Mouse (Mus musculus) MEL (cell line): ENCODE data around the gene Gadd45gip1. TPM values are rescaled to one million over a fixed set of nuclear protein-coding genes. Genes with fewer than 3 reads are reported as not detected.

ENCODE experiments used
- DNase-seq: peaks from one replicate; pipeline ENCODE4 v3.0.0; 2011; ENCODE audit warnings: low read depth, low spot score
- H3K27ac ChIP-seq: 2 replicates; pipeline ENCODE4 v1.5.1; 2012; ENCODE audit warnings: low read depth, mild to moderate bottlenecking, control low read depth, low read length, moderate library complexity; ENCODE audit not compliant: control insufficient read depth
- H3K27me3 ChIP-seq, 2 experiments: fragments of 150-350 bp in 1 of 2; sonication (generic) in 1 of 2; 2 replicates each; pipeline ENCODE4 v1.6.1; 2012; ENCODE audit warnings: low read length in 2 of 2, mild to moderate bottlenecking in 2 of 2, improper control_type of control experiment in 1 of 2, moderate library complexity in 1 of 2; ENCODE audit not compliant: insufficient read depth in 2 of 2, control insufficient read depth in 1 of 2
- H3K36me3 ChIP-seq, 2 experiments: 2 replicates each; pipeline ENCODE4 v1.6.1; 2012 to 2014; ENCODE audit warnings: low read length in 2 of 2, improper control_type of control experiment in 1 of 2, inconsistent platforms in 1 of 2, mild to moderate bottlenecking in 1 of 2; ENCODE audit not compliant: insufficient read depth in 2 of 2, control insufficient read depth in 1 of 2
- H3K4me1 ChIP-seq, 2 experiments: fragments of 150-350 bp in 1 of 2; sonication (generic) in 1 of 2; 2 replicates each; pipeline ENCODE4 v1.6.1; 2012; ENCODE audit warnings: low read length in 2 of 2, improper control_type of control experiment in 1 of 2, mild to moderate bottlenecking in 1 of 2; ENCODE audit not compliant: insufficient read depth in 2 of 2, control insufficient read depth in 1 of 2
- H3K4me3 ChIP-seq, 2 experiments: fragments of 150-350 bp in 1 of 2; sonication (generic) in 1 of 2; 2 replicates each; pipeline ENCODE4 v1.5.1; 2012; ENCODE audit warnings: low read depth in 2 of 2, low read length in 2 of 2, mild to moderate bottlenecking in 2 of 2, moderate library complexity in 2 of 2, control low read depth in 1 of 2, improper control_type of control experiment in 1 of 2; ENCODE audit not compliant: control insufficient read depth in 1 of 2, insufficient read depth in 1 of 2
- H3K79me2 ChIP-seq: 2 replicates; pipeline ENCODE4 v1.6.1; 2012; ENCODE audit warnings: mild to moderate bottlenecking, low read length, moderate library complexity; ENCODE audit not compliant: control insufficient read depth, poor library complexity, insufficient read depth
- H3K9ac ChIP-seq: 2 replicates; pipeline ENCODE4 v1.6.1; 2012; ENCODE audit warnings: low read depth, mild to moderate bottlenecking, control low read depth, low read length, moderate library complexity; ENCODE audit not compliant: control insufficient read depth, poor library complexity, severe bottlenecking
- H3K9me3 ChIP-seq: fragments of 150-350 bp; sonication (generic); replicated peaks from 2 replicates; pipeline ENCODE4 v1.6.1; 2012; ENCODE audit warnings: mild to moderate bottlenecking, low read length, improper control_type of control experiment, moderate library complexity; ENCODE audit not compliant: insufficient read depth
- BHLHE40 ChIP-seq: IDR thresholded peaks from 2 replicates; pipeline ENCODE4 v1.6.1; 2012; ENCODE audit warnings: low read depth, mild to moderate bottlenecking, inconsistent platforms, low read length, improper control_type of control experiment, borderline replicate concordance
- CHD2 ChIP-seq: IDR thresholded peaks from 2 replicates; pipeline ENCODE4 v1.6.1; 2011; ENCODE audit warnings: low read length, improper control_type of control experiment
- CTCF ChIP-seq, 3 experiments: IDR thresholded peaks in 2 of 3; conservative IDR thresholded peaks in 1 of 3; 2 replicates each; pipeline ENCODE4 v1.5.1; 2011 to 2012; ENCODE audit warnings: low read length in 3 of 3, low read depth in 2 of 3, mild to moderate bottlenecking in 2 of 3, improper control_type of control experiment in 1 of 3, inconsistent platforms in 1 of 3, mixed read lengths in 1 of 3, moderate library complexity in 1 of 3; ENCODE audit not compliant: control insufficient read depth in 1 of 3, insufficient read depth in 1 of 3, poor library complexity in 1 of 3, severe bottlenecking in 1 of 3
- EP300 ChIP-seq, 2 experiments: IDR thresholded peaks; 2 replicates each; pipeline ENCODE4 v1.6.1; 2011; ENCODE audit warnings: improper control_type of control experiment in 2 of 2, low read length in 2 of 2, low read depth in 1 of 2, mild to moderate bottlenecking in 1 of 2
- GATA1 ChIP-seq: IDR thresholded peaks from 2 replicates; pipeline ENCODE4 v1.6.1; 2011; ENCODE audit warnings: low read depth, low read length, improper control_type of control experiment
- HCFC1 ChIP-seq: IDR thresholded peaks from 2 replicates; pipeline ENCODE4 v1.6.1; 2012; ENCODE audit warnings: low read depth, mild to moderate bottlenecking, inconsistent platforms, low read length, improper control_type of control experiment, moderate library complexity
- MAFK ChIP-seq: IDR thresholded peaks from 2 replicates; pipeline ENCODE4 v1.6.1; 2011; ENCODE audit warnings: low read depth, mild to moderate bottlenecking, low read length, improper control_type of control experiment, borderline replicate concordance
- MAX ChIP-seq: IDR thresholded peaks from 2 replicates; pipeline ENCODE4 v1.6.1; 2011; ENCODE audit warnings: low read length, improper control_type of control experiment
- MEF2A ChIP-seq: IDR thresholded peaks from 2 replicates; pipeline ENCODE4 v1.6.1; 2014; ENCODE audit warnings: low read depth, mild to moderate bottlenecking, inconsistent platforms, low read length, improper control_type of control experiment; ENCODE audit not compliant: poor library complexity, insufficient replicate concordance, severe bottlenecking; ENCODE audit errors: extremely low read depth
- MYC ChIP-seq: IDR thresholded peaks from 2 replicates; pipeline ENCODE4 v1.6.1; 2011; ENCODE audit warnings: low read depth, mild to moderate bottlenecking, low read length, improper control_type of control experiment, moderate library complexity
- NELFE ChIP-seq: IDR thresholded peaks from 2 replicates; pipeline ENCODE4 v1.6.1; 2011; ENCODE audit warnings: low read depth, low read length, improper control_type of control experiment
- POLR2AphosphoS2 ChIP-seq: IDR thresholded peaks from 2 replicates; pipeline ENCODE4 v1.6.1; 2011; ENCODE audit warnings: low read length, improper control_type of control experiment
- POLR2AphosphoS5 ChIP-seq: IDR thresholded peaks from 2 replicates; pipeline ENCODE4 v1.6.1; 2012; ENCODE audit warnings: low read depth, borderline replicate concordance, mild to moderate bottlenecking, inconsistent platforms, low read length, moderate library complexity, mixed read lengths
- TCF12 ChIP-seq: IDR thresholded peaks from 2 replicates; pipeline ENCODE4 v1.6.1; 2014; ENCODE audit warnings: low read depth, mild to moderate bottlenecking, inconsistent platforms, low read length, improper control_type of control experiment, moderate library complexity
- ZKSCAN1 ChIP-seq: IDR thresholded peaks from 2 replicates; pipeline ENCODE4 v1.6.1; 2012; ENCODE audit warnings: low read depth, mild to moderate bottlenecking, inconsistent platforms, low read length, improper control_type of control experiment, moderate library complexity
- ZMIZ1 ChIP-seq: IDR thresholded peaks from 2 replicates; pipeline ENCODE4 v1.6.1; 2012; ENCODE audit warnings: low read depth, mild to moderate bottlenecking, inconsistent platforms, low read length, improper control_type of control experiment, moderate library complexity
- ZNF384 ChIP-seq: IDR thresholded peaks from 2 replicates; pipeline ENCODE4 v1.6.1; 2012; ENCODE audit warnings: low read depth, mild to moderate bottlenecking, inconsistent platforms, low read length, improper control_type of control experiment
- polyA plus RNA-seq, 2 experiments: library from polyadenylated mRNA; stranded (reverse) in 1 of 2; unstranded in 1 of 2; fragments of >175 nt in 1 of 2; fragments of >200 nt in 1 of 2; gene quantifications; 2 replicates each; pipeline versions ENCODE4 v1.2.1 to v1.2.4; 2012; ENCODE audit warnings: low replicate concordance in 2 of 2, low read depth in 1 of 2; ENCODE audit not compliant: insufficient read length in 2 of 2, insufficient read depth in 1 of 2, missing spikeins in 1 of 2
- total RNA-seq: library from RNA; depleted of rRNA; stranded (reverse); fragments of 300-350 nt; gene quantifications from 2 replicates; pipeline ENCODE4 v1.2.3, GENCODE M21; 2012

The Gadd45gip1 gene
- total and polyA plus RNA-seq, 3 experiments: 51.8 to 62.9 TPM; not detected in 1

- DNase-seq: no peak
- Histone ChIP-seq H3K9me3 (no peaks in the 10 kb centered on the region), H3K27ac (no peak overlapping the region), H3K36me3 (no peaks in the 10 kb centered on the region; a peak in 1 of 4 replicates), H3K4me1 (no peaks in the 10 kb centered on the region; a peak in 1 of 4 replicates), H3K4me3 (no peak overlapping the region), H3K27me3 (no peaks in the 10 kb centered on the region), H3K9ac (no peak overlapping the region), H3K79me2 (peaks cover 45% of the 10 kb centered on the region)
- no peak for TF ChIP-seq TCF12
- TF ChIP-seq POLR2AphosphoS5: peak; percentile 64; the same call in 1 of the 2 replicates
Observed at GRCm38 (mm10) chr8:84793134-84793533, 38.2 kb upstream of the Gadd45gip1 start.

- DNase-seq: no peak
- no peak for TF ChIP-seq ZKSCAN1
- no peak for TF ChIP-seq MAX
- TF ChIP-seq POLR2AphosphoS5: no peak
- TF ChIP-seq MAFK: no peak
- Histone ChIP-seq H3K79me2 (peaks cover 52% of the 10 kb centered on the region), H3K9me3 (no peaks in the 10 kb centered on the region), H3K27ac (no peak overlapping the region), H3K27me3 (no peaks in the 10 kb centered on the region), H3K4me1 (peaks cover 0 to 7% of the 10 kb centered on the region in 2 experiments; a peak in 2 of 4 replicates), H3K36me3 (no peaks in the 10 kb centered on the region; a peak in 1 of 4 replicates), H3K4me3 (no peak overlapping the region), H3K9ac (no peak overlapping the region)
Observed at GRCm38 (mm10) chr8:84793791-84794485, 37.4 kb upstream of the Gadd45gip1 start.

- no peaks in the 10 kb centered on the region; a peak in 1 of 4 replicates for H3K36me3 ChIP-seq
- DNase-seq: no peak
- TF ChIP-seq GATA1: no peak
- TF ChIP-seq MEF2A: no peak
- TF ChIP-seq POLR2AphosphoS2: no peak
- TF ChIP-seq HCFC1: no peak
- TF ChIP-seq MAFK: no peak
- no peak for TF ChIP-seq CHD2
- no peak for TF ChIP-seq BHLHE40
- no peak for TF ChIP-seq MYC
- TF ChIP-seq NELFE: no peak
- no peak for TF ChIP-seq ZMIZ1
- TF ChIP-seq CTCF (IDR thresholded peaks at IDR 0.05 in 2 of 3, conservative IDR thresholded peaks at IDR 0.05 in 1 of 3; ENCODE audit: control insufficient read depth in 1 of 3, insufficient read depth in 1 of 3, low read depth in 2 of 3, low read length in 3 of 3, poor library complexity in 1 of 3, severe bottlenecking in 1 of 3): no peak
- no peak for TF ChIP-seq ZNF384
- no peak for TF ChIP-seq EP300 (IDR thresholded peaks at IDR 0.05; ENCODE audit: low read depth in 1 of 2, low read length in 2 of 2)
- no peaks in the 10 kb centered on the region for H3K27me3 ChIP-seq
- no peak overlapping the region for H3K9ac ChIP-seq
- no peak overlapping the region for H3K27ac ChIP-seq
- H3K4me3 ChIP-seq: no peak overlapping the region
- H3K79me2 ChIP-seq: peaks cover 56% of the 10 kb centered on the region
- H3K9me3 ChIP-seq: no peaks in the 10 kb centered on the region
- peaks cover 0 to 7% of the 10 kb centered on the region in 2 experiments; a peak in 2 of 4 replicates for H3K4me1 ChIP-seq
Observed at GRCm38 (mm10) chr8:84794486-84794885, 36.8 kb upstream of the Gadd45gip1 start.
